Mouse (Mus musculus) C2C12 (cell line): Measurements from ENCODE around the gene Sbk1. TPM values are rescaled to one million over a fixed set of nuclear protein-coding genes. Genes with fewer than 3 reads are reported as not detected.

Experiments used
- H3K27me3 ChIP-seq: one replicate; pipeline ENCODE4 v1.6.1; 2011; ENCODE audit not compliant: control insufficient read depth, insufficient read depth, insufficient read length
- H3K36me3 ChIP-seq: one replicate; pipeline ENCODE4 v1.6.1; 2011; ENCODE audit not compliant: control insufficient read depth, insufficient read depth
- H3K4me3 ChIP-seq: one replicate; pipeline ENCODE4 v1.5.1; 2011; ENCODE audit warnings: mild to moderate bottlenecking, control low read depth; ENCODE audit not compliant: poor library complexity, insufficient read depth, severe bottlenecking
- H3K79me2 ChIP-seq: one replicate; pipeline ENCODE4 v1.6.1; 2011; ENCODE audit not compliant: control insufficient read depth, insufficient read depth
- H3K79me3 ChIP-seq: one replicate; pipeline ENCODE4 v1.6.1; 2011; ENCODE audit warnings: low read depth, control low read depth
- H3ac ChIP-seq: one replicate; pipeline ENCODE3; 2011; ENCODE audit warnings: low read depth; ENCODE audit not compliant: control insufficient read depth, insufficient read length
- CEBPB ChIP-seq: IDR thresholded peaks from one replicate; pipeline ENCODE4 v1.6.1; 2011; ENCODE audit warnings: low read depth, mild to moderate bottlenecking, control low read depth, moderate library complexity
- CTCF ChIP-seq: IDR thresholded peaks from one replicate; pipeline ENCODE4 v1.5.1; 2011; ENCODE audit not compliant: control insufficient read depth, insufficient read depth, insufficient read length
- FOSL1 ChIP-seq: IDR thresholded peaks from one replicate; pipeline ENCODE4 v1.8.0; 2011; ENCODE audit warnings: mild to moderate bottlenecking, low read length; ENCODE audit not compliant: poor library complexity, insufficient read depth, severe bottlenecking
- MAX ChIP-seq: IDR thresholded peaks from one replicate; pipeline ENCODE4 v1.6.1; 2011; ENCODE audit warnings: mild to moderate bottlenecking, control low read depth
- MYOD1 ChIP-seq: IDR thresholded peaks from one replicate; pipeline ENCODE4 v1.6.1; 2011; ENCODE audit warnings: low read depth; ENCODE audit not compliant: control insufficient read depth, insufficient read length
- MYOG ChIP-seq: IDR thresholded peaks from one replicate; pipeline ENCODE4 v1.6.1; 2011; ENCODE audit not compliant: control insufficient read depth, insufficient read length; ENCODE audit errors: extremely low read depth
- USF1 ChIP-seq: IDR thresholded peaks from one replicate; pipeline ENCODE4 v1.6.1; 2011; ENCODE audit warnings: low read depth, mild to moderate bottlenecking, control low read depth, moderate library complexity
- polyA plus RNA-seq: library from polyadenylated mRNA; unstranded; fragments of >200 nt; fragmentation: generic; extraction: Trizol; gene quantifications from one replicate; pipeline ENCODE4 v1.2.1, GENCODE M21; 2012; ENCODE audit warnings: missing spikeins

Gene Sbk1
- polyA plus RNA-seq, 1 experiment: 11.3 TPM

DNA sequence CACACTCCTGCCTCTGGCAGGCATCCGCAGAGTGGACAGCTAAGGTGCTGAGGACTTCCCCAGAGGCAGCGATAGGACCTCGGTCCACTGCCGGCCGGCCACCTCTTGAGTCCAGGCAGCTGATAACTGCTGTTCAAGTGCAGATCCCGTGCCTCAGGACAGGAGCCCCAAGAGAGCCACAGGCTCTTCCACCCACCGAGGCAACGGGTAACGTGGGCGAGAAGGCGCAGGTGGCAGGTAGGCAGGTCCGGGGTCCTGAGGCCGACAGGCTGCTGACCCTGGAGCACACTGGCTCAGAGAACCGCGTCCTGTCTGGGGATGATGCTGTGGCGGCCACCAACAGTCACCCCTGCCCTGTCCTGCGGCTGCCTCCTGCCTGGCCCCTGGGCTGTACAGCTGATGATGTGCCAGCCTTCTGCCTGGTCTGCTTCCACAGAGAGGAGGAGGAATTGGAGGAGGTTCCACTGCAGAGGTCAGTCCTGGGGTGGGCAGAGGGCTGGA, 23.7 kb upstream of the Sbk1 start:
- peaks cover 40% of the 10 kb centered on the region for H3K27me3 ChIP-seq
- H3K79me2 ChIP-seq: no peaks in the 10 kb centered on the region
- H3K36me3 ChIP-seq: no peaks in the 10 kb centered on the region
- no peak overlapping the region for H3ac ChIP-seq
- H3K4me3 ChIP-seq: no peak overlapping the region
- no peaks in the 10 kb centered on the region for H3K79me3 ChIP-seq
- TF ChIP-seq FOSL1 (no peak), USF1 (no peak), CEBPB (no peak), MYOG (no peak), MYOD1 (no peak), CTCF (no peak)

GRCm38 (mm10) chr7:126249146-126249545, 23.3 kb upstream of the Sbk1 start:
- H3K79me3 ChIP-seq: no peaks in the 10 kb centered on the region
- H3K27me3 ChIP-seq: peaks cover 40% of the 10 kb centered on the region
- TF ChIP-seq FOSL1 (no peak), MYOD1 (no peak), CEBPB (no peak), CTCF (no peak), MYOG (no peak), USF1 (no peak), MAX (no peak)
- no peaks in the 10 kb centered on the region for H3K79me2 ChIP-seq
- H3K4me3 ChIP-seq: no peak overlapping the region
- H3K36me3 ChIP-seq: no peaks in the 10 kb centered on the region
- H3ac ChIP-seq: no peak overlapping the region

DNA sequence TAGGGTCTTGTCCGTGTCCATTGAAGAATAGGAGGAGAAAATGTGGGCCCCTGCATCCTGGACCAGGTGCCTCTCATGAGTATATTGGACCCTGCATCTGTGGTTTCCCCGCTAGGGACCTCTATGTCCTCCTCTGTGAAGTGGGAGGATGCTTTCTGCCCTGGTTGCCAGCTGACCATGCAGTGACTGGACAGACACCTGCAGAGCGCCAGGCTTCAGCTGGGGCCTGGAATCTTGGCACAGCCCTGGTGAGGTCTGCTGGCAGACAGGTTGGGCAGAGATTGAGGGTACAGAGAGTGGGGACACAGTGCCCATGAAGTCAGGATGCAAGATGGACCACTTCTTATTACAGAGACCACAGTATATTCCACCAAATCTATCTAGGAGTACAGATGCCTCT, 22.4 kb upstream of the Sbk1 start:
- no peak for TF ChIP-seq FOSL1
- TF ChIP-seq MAX: no peak
- no peak for TF ChIP-seq USF1
- no peak for TF ChIP-seq CTCF
- TF ChIP-seq MYOG: no peak
- Histone ChIP-seq H3K79me3 (no peaks in the 10 kb centered on the region), H3ac (no peak overlapping the region)

DNA sequence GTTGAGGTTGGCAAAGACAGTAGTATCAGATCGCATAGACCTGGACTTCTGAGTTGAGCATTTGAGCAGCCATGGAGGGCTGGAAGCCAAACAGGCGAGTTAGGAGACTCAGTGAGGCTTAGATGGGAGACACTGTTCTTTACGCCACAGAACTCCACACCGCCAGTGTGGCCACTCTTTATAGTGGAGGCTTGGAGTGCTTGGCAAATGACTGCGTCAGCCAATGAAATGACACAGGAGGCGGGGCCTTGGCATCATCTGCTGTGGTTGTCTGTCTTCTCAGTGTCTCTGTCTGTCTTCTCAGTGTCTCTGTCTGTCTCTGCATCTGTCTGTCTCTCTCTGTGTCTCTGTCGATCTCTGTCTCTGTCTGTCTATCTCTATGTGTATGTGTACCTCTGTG, 21.9 kb upstream of the Sbk1 start:
- Histone ChIP-seq H3K27me3 (peaks cover 40% of the 10 kb centered on the region), H3K36me3 (no peaks in the 10 kb centered on the region), H3K4me3 (no peak overlapping the region), H3K79me3 (no peaks in the 10 kb centered on the region), H3ac (no peak overlapping the region), H3K79me2 (no peaks in the 10 kb centered on the region)
- no peak for TF ChIP-seq CTCF

More for the DNA sequence above, 22.4 kb upstream of the Sbk1 start:
- Histone ChIP-seq H3K4me3 (no peak overlapping the region), H3K36me3 (no peaks in the 10 kb centered on the region), H3K27me3 (peaks cover 40% of the 10 kb centered on the region), H3K79me2 (no peaks in the 10 kb centered on the region)

DNA sequence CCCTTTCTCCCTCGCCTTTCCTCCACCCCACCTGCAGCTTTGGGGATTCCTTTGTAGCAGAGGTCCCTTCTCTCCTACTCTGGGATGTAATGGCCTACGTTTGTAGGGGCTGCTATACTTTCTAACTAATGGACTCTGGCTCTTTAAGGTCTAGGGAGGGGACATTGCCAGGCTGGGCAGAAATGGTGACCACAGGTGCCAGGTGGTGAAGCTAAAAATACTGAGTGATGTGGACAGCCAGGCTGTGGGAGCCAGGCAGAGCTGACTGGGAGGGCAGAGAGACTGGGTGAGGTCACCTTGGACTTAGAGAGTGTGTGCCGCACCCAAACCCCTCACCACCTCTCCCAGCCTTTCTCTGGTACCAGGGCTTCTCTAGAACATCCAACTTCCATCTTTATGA, 20.7 kb upstream of the Sbk1 start:
- Histone ChIP-seq H3K27me3 (peaks cover 33% of the 10 kb centered on the region), H3K79me2 (no peaks in the 10 kb centered on the region), H3K36me3 (no peaks in the 10 kb centered on the region), H3K79me3 (no peaks in the 10 kb centered on the region), H3K4me3 (no peak overlapping the region), H3ac (no peak overlapping the region)
- TF ChIP-seq CEBPB (no peak), FOSL1 (no peak), MYOG (no peak), USF1 (no peak), CTCF (no peak), MYOD1 (no peak), MAX (no peak)

DNA sequence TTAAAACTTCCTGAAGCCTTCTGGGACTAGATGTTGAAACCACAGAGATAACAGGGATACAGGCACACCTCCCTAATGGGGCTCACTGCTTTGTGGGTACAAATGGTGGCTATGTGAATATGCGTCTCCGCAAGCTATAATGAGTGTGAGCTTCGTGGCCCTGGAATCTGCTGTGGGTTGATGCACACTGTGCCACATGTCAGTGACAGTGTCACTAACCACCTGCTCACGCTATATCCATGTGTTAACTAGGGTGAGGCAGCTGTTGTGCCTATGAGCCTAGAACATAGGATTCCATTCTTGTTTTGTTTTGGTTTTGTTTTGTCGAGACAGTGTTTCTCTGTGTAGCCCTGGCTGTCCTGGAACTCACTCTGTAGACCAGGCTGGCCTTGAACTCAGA, 20.2 kb upstream of the Sbk1 start:
- H3K27me3 ChIP-seq: peaks cover 28% of the 10 kb centered on the region
- H3K79me2 ChIP-seq: no peaks in the 10 kb centered on the region
- no peak overlapping the region for H3ac ChIP-seq
- TF ChIP-seq MYOG (no peak), FOSL1 (no peak), MAX (no peak), MYOD1 (no peak), CEBPB (no peak), USF1 (no peak), CTCF (no peak)
- no peak overlapping the region for H3K4me3 ChIP-seq
- no peaks in the 10 kb centered on the region for H3K79me3 ChIP-seq
- no peaks in the 10 kb centered on the region for H3K36me3 ChIP-seq
